Mouse (Mus musculus) megakaryocyte, embryonic 14.5 days (primary cell): Measurements from ENCODE around the gene Mapk10.

Experiments
- FLI1 ChIP-seq: IDR thresholded peaks from 2 replicates; pipeline ENCODE4 v1.6.1; 2012; ENCODE audit warnings: low read length, inconsistent platforms, mixed read lengths
- GATA1 ChIP-seq: IDR thresholded peaks from 3 replicates; pipeline ENCODE4 v1.6.1; 2012; ENCODE audit warnings: mixed read lengths, low read length, inconsistent platforms, borderline replicate concordance

GRCm38 (mm10) chr5:102858047-102858446 is 353.1 kb downstream of the Mapk10 start:
- TF ChIP-seq GATA1 (no peak), FLI1 (no peak)
